Mouse (Mus musculus): ENCODE results near the gene Rabac1.

Gene Rabac1

GRCm38 (mm10) chr7:24971972-24972893 lies at the start of gene Rabac1:
Gene Rabac1 (minus strand): TSS chr7:24972754.
- DNase-seq (ENCODE audit: low spot score in 2 of 2): peak; percentile 61 to 80

DNA sequence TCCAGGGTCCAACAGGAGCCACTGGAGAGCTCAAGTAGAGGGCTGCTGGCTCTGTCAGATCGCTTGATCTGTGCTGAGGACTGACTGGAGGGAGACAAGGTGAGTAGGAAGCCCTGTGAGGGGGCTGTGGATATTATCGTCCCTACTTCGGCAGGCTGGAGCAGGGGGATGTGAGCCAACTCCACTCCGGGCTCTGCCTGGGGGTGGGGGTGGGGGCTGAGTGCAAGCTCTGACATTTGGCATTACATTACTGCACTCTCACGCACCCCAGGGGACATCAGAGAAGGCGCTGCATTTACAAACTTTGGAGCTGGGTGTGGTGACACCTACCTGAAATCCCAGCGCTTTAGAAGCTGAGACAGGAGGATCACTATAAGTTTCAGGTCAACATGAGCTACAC lies 39.0 kb upstream of the Rabac1 start:
- DNase-seq (ENCODE audit: low spot score in 2 of 2): no peak

- peak; percentile 71 to 84 for DNase-seq (ENCODE audit: low spot score in 2 of 2)
Measured at GRCm38 (mm10) chr7:25010090-25010913, 37.7 kb upstream of the Rabac1 start.

DNA sequence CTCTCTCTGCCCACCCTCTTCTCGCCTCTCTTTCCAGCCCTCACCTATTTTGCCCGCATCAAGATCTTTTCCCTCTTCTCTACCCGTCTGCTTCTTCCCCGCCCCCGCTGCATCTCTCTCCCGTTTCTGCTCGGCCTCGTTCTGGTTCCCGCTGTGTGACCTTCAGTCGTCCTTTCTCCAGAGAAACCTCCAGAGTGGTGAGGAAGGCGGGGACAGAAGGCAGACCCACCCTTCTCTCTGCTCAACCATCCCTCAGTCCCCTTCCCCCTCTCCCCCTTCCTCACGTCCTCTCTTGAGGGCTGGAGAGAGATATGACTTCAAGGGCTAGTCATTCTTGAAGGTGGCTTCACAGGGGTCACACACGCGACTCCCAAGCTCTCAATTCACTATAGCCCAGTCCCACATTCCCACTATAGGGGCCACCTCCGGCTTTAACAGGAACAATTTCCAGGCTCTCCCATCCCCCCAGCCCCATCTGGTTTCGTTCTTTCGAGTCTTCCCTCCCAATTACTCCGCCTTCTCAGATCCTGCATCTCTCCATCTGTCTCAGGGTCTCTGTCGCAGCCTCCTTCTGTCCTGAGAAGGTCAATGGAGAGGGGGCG lies 36.6 kb upstream of the Rabac1 start:
- DNase-seq (ENCODE audit: low spot score in 2 of 2): peak in 1 of 2 experiments; percentile 72

DNA sequence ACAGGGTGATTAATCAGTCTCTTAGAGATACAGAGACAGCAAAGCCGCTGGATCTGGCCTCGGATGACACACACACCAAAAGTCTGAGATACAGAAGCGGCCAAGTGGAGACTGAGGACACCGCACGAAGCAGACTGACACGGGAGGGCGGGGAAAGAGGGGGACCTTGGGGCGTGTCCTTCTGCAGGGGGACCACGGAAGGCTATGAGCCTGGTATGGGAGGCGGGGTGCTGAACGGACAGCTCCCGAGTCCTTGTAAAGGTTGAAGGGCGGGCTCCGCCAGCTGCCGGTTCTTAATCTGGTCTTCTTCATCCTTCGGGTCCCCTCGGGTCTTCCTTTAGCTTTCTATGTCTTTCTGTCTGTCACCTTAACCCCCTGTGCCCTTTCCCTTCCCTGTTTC lies 36.1 kb upstream of the Rabac1 start:
- peak in 1 of 2 experiments; percentile 61 for DNase-seq (ENCODE audit: low spot score in 2 of 2)

- peak in 1 of 2 experiments; percentile 75 for DNase-seq (ENCODE audit: low spot score in 2 of 2)
Measured at GRCm38 (mm10) chr7:25007609-25008374, 35.2 kb upstream of the Rabac1 start.

- DNase-seq (ENCODE audit: low spot score in 2 of 2): no peak
Measured at GRCm38 (mm10) chr7:25006586-25007364, 34.2 kb upstream of the Rabac1 start.

GRCm38 (mm10) chr7:25006171-25006570 lies 33.6 kb upstream of the Rabac1 start:
- DNase-seq (ENCODE audit: low spot score in 2 of 2): no peak

- DNase-seq (ENCODE audit: low spot score in 2 of 2): peak; percentile 74 to 82
Measured at GRCm38 (mm10) chr7:25005421-25006065, 33.0 kb upstream of the Rabac1 start, which contains the start of gene Atp1a3. Gene Atp1a3 (minus strand): TSS chr7:25005958.

GRCm38 (mm10) chr7:25004806-25005205 lies 32.3 kb upstream of the Rabac1 start:
- DNase-seq (ENCODE audit: low spot score in 2 of 2): no peak

GRCm38 (mm10) chr7:25003820-25004388 lies 31.4 kb upstream of the Rabac1 start:
- DNase-seq (ENCODE audit: low spot score in 2 of 2): no peak

DNA sequence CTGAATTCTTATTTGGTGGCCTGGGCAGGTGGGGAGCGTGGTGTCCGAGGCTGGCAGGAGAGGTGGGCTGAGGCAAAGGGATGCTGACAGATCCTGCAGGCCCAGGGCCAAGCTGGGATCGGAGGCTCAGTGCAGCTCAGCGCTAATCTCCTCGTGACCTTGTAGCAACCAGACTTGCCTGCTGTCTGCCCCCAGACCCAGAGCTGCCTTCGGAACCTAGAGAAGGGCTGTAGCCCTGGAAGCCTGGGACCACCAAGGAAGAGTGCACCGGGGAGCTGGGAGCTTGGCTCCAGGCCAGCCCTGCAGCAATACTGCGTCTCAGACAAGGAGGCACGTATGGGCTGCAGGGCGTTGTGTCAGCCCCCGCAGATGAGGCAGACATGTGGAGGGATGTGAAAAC lies 30.7 kb upstream of the Rabac1 start:
- no peak for DNase-seq (ENCODE audit: low spot score in 2 of 2)

DNA sequence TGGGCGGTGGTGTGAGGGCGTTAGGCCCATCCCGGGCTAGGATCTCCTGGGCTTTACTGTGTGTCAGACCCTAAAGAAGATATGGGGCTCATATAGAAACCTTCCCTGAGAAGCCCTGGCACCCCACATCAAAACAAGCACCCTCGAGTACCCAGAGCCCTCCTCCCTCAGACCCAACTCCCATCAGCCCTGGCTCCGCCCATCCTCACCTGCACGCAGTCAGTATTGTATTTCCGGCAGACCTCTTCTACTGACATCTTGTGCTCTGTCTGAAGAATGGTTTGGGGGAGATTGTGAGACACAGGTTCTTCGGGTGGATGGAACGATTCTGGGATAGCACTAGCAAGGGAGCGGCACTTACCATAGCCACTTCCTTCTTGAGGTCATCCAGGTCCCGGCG lies 28.2 kb upstream of the Rabac1 start:
- no peak for DNase-seq (ENCODE audit: low spot score in 2 of 2)

GRCm38 (mm10) chr7:25000211-25000610 lies 27.7 kb upstream of the Rabac1 start:
- no peak for DNase-seq (ENCODE audit: low spot score in 2 of 2)

DNA sequence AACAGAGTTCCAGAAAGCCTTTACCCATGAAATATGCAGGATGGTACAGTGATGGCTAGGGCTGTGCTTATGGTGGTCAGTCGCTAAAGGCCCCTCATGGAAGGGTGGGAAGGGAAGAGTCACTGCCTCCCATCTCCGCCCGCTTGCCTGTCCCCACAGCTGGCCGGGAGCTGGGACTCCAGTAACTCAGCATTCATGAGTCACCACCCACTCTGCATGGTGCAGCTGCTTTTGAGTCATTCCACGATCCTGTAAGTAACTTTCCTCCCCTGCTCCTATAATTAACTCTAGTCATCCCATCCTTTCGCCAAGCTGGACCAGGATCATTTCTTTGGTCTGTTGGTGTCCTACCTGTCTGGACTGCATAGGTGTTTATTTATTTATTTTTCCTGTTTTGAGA lies 20.5 kb upstream of the Rabac1 start:
- DNase-seq (ENCODE audit: low spot score in 2 of 2): no peak

- no peak for DNase-seq (ENCODE audit: low spot score in 2 of 2)
Measured at GRCm38 (mm10) chr7:24990478-24990877, 17.9 kb upstream of the Rabac1 start.

DNA sequence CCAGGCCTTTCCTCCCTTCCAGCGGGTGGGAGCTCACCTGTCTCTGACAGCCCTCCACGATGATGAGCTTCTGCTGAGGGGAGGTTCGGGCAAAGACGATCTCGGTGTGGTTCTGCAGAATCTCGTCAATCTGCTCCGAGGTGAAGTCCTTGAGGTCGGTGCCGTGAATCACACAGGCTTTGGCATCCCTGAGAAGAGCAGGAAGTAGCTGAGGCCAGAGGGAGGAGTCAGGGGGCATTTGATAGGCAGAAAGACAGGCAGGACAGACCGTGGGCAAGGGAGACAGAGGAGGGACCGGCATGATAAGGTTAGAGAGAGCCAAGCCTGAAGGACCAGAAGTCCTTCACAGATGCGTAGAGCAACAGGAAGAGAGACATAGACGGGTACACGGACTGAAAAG lies 15.4 kb upstream of the Rabac1 start:
- no peak for DNase-seq (ENCODE audit: low spot score in 2 of 2)

DNA sequence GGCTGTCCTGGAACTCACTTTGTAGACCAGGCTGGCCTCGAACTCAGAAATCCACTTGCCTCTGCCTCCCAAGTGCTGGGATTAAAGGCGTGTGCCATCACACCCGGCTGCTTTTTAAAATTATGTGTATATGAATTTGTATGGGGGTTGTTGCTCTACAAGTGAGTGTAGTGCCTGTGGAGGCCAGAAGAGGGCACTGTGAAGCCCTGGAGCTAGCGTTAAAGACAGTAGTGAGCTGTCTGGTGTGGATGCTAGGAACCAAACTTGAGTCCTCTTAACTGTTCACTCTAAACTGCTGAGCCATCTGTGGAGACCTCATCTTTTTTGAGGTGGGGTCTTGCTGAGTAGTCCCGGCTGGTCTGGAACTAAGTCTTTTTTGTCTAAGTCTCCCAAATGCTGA lies 13.2 kb upstream of the Rabac1 start:
- no peak for DNase-seq (ENCODE audit: low spot score in 2 of 2)

DNA sequence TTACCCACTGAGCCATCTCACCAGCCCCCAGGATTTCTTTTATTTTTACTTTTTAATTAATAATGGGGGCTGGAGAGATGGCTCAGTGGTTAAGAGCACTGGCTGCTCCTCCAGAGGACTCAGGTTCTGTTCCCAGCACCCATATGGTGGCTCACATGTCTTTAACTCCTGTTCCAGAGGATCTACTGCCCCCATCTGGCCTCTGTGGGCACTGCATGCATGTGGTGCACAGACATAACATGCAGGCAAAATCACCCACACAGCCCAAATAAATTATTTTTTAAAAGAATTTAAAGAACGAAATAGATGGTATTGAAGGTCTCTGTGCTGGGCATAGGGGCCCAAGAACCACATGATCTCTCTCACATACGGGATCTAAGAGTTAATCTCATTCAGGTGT lies 11.8 kb upstream of the Rabac1 start:
- no peak for DNase-seq (ENCODE audit: low spot score in 2 of 2)

DNA sequence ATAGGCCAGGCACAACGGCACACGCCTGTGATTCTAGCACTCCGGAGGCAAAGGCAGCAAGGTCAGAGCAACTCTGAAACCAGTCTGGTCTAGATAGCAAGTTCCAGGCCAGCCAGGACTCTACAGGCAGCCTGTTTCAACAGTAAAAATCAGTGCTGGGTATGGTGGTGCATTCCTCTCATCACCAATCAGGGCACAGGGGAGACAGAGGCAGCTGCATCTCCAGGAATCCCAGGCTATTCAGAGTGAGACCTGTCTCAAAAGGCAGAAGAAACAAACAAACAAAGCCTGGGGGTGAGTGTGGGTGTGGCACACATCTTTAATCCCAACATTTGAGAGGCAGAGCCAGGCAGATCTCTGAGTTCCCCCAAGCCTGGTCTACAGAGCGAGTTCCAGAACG lies 10.8 kb upstream of the Rabac1 start:
- DNase-seq (ENCODE audit: low spot score in 2 of 2): no peak

Data from cerebellum, postnatal 4 days (tissue).